Mouse (Mus musculus): ENCODE measurements around the gene Rps18. TPM values are rescaled to one million over a fixed set of nuclear protein-coding genes. Genes with fewer than 3 reads are reported as not detected.
"Not testable (repeated sequence)": the region's sequence is repeated elsewhere in the genome, so short reads cannot be mapped to it uniquely, and the experiment has no call there.

The Rps18 gene
- 1,740 and 1,781 TPM in 2 replicates for polyA plus RNA-seq (2015; fragmentation: Nextera tagmentation; extraction: Ambion mirVana)

GRCm38 (mm10) chr17:33955555-33956214 lies at the start of gene Rps18, which contains the start of gene Vps52:
TSS of gene Rps18 (minus strand) at chr17:33956001.
TSS of gene Vps52 (plus strand) at chr17:33955812.
- ATAC-seq (ENCODE audit: low FRiP score, low TSS enrichment) (peak; percentile 89), DNase-seq (ENCODE audit: low spot score) (peak; percentile 95)
- Histone ChIP-seq H3K9ac (ENCODE audit: low read length) (peak within 1 kb of the TSS; percentile 95), H3K4me2 (replicated peaks; ENCODE audit: low read depth) (peak within 1 kb of the TSS; percentile 79), H3K4me3 (ENCODE audit: low read depth, low read length) (peak within 1 kb of the TSS; percentile 56), H3K36me3 (ENCODE audit: control insufficient read depth, insufficient read depth, low read length) (peaks cover 17% of the 10 kb centered on the region), H3K4me1 (replicated peaks; ENCODE audit: control insufficient read depth, insufficient read depth) (peaks cover 2% of the 10 kb centered on the region), H3K27me3 (ENCODE audit: control insufficient read depth, insufficient read depth, low read length) (no peaks in the 10 kb centered on the region), H3K9me3 (ENCODE audit: control insufficient read depth, low read length) (no peaks in the 10 kb centered on the region), H3K27ac (replicated peaks) (peak within 1 kb of the TSS; percentile 91)
- peak; percentile 55 for TF ChIP-seq CTCF (IDR thresholded peaks at IDR 0.05; ENCODE audit: low read depth)
- TF ChIP-seq EP300 (optimal IDR thresholded peaks at IDR 0.05) = peak; percentile 29
- WGBS = under 1% methylated on average over 50 of the region's 50 CpGs

GRCm38 (mm10) chr17:34003426-34003825 lies 47.6 kb upstream of the Rps18 start:
- H3K4me2 ChIP-seq (replicated peaks; ENCODE audit: low read depth) = no peak overlapping the region
- H3K36me3 ChIP-seq (ENCODE audit: control insufficient read depth, insufficient read depth, low read length) = no peaks in the 10 kb centered on the region
- H3K27ac ChIP-seq (replicated peaks) = no peak overlapping the region
- H3K27me3 ChIP-seq (ENCODE audit: control insufficient read depth, insufficient read depth, low read length) = no peaks in the 10 kb centered on the region
- no peak overlapping the region for H3K9ac ChIP-seq (ENCODE audit: low read length)
- 0 out of 2 replicates have a peak, but pooled peaks cover 2% of the 10 kb centered on the region for H3K4me1 ChIP-seq (replicated peaks; ENCODE audit: control insufficient read depth, insufficient read depth)
- ATAC-seq (ENCODE audit: low FRiP score, low TSS enrichment) (no peak), DNase-seq (ENCODE audit: low spot score) (peak; percentile 56)
- H3K9me3 ChIP-seq (ENCODE audit: control insufficient read depth, low read length) = no peaks in the 10 kb centered on the region
- 4% methylated on average over 5 of the region's 5 CpGs for WGBS
- no peak for TF ChIP-seq EP300 (optimal IDR thresholded peaks at IDR 0.05)
- peak; percentile 84 for TF ChIP-seq CTCF (IDR thresholded peaks at IDR 0.05; ENCODE audit: low read depth)
- H3K4me3 ChIP-seq (ENCODE audit: low read depth, low read length) = no peak overlapping the region

- not testable (repeated sequence) for H3K4me2 ChIP-seq (replicated peaks; ENCODE audit: low read depth); H3K9ac ChIP-seq (ENCODE audit: low read length); DNase-seq (ENCODE audit: low spot score); H3K9me3 ChIP-seq (ENCODE audit: control insufficient read depth, low read length); H3K4me1 ChIP-seq (replicated peaks; ENCODE audit: control insufficient read depth, insufficient read depth); H3K27ac ChIP-seq (replicated peaks); H3K27me3 ChIP-seq (ENCODE audit: control insufficient read depth, insufficient read depth, low read length); H3K36me3 ChIP-seq (ENCODE audit: control insufficient read depth, insufficient read depth, low read length); H3K4me3 ChIP-seq (ENCODE audit: low read depth, low read length); ATAC-seq (ENCODE audit: low FRiP score, low TSS enrichment)
- WGBS = 60% methylated on average over 2 of the region's 2 CpGs
These were observed 45.0 kb upstream of the Rps18 start for GRCm38 (mm10) chr17:34000796-34001195.

GRCm38 (mm10) chr17:34000150-34000537 lies 44.3 kb upstream of the Rps18 start, which contains the start of gene H2-K1:
TSS of gene H2-K1 (minus strand) at chr17:34000347.
- Histone ChIP-seq H3K4me2 (replicated peaks; ENCODE audit: low read depth) (peak within 1 kb of the TSS; percentile 100), H3K36me3 (ENCODE audit: control insufficient read depth, insufficient read depth, low read length) (no peaks in the 10 kb centered on the region), H3K9me3 (ENCODE audit: control insufficient read depth, low read length) (no peaks in the 10 kb centered on the region), H3K27me3 (ENCODE audit: control insufficient read depth, insufficient read depth, low read length) (no peaks in the 10 kb centered on the region), H3K9ac (ENCODE audit: low read length) (peak within 1 kb of the TSS; percentile 71), H3K4me1 (replicated peaks; ENCODE audit: control insufficient read depth, insufficient read depth) (0 out of 2 replicates have a peak, but pooled peaks cover 2% of the 10 kb centered on the region), H3K27ac (replicated peaks) (no peak within 1 kb of the TSS; the same call in 1 of the 2 replicates), H3K4me3 (ENCODE audit: low read depth, low read length) (peak within 1 kb of the TSS; percentile 63)
- under 1% methylated on average over 30 of the region's 30 CpGs for WGBS
- TF ChIP-seq EP300 (optimal IDR thresholded peaks at IDR 0.05) (no peak), CTCF (IDR thresholded peaks at IDR 0.05; ENCODE audit: low read depth) (0 out of 2 replicates have a peak, but pooled peaks have one; percentile 10)
- ATAC-seq (ENCODE audit: low FRiP score, low TSS enrichment) = peak; percentile 97
- peak; percentile 94 for DNase-seq (ENCODE audit: low spot score)

GRCm38 (mm10) chr17:33999341-34000149 lies 43.7 kb upstream of the Rps18 start:
- peak; percentile 62 for DNase-seq (ENCODE audit: low spot score)
- Histone ChIP-seq H3K9me3 (ENCODE audit: control insufficient read depth, low read length) (no peaks in the 10 kb centered on the region), H3K4me1 (replicated peaks; ENCODE audit: control insufficient read depth, insufficient read depth) (0 out of 2 replicates have a peak, but pooled peaks cover 2% of the 10 kb centered on the region), H3K36me3 (ENCODE audit: control insufficient read depth, insufficient read depth, low read length) (no peaks in the 10 kb centered on the region), H3K27me3 (ENCODE audit: control insufficient read depth, insufficient read depth, low read length) (no peaks in the 10 kb centered on the region), H3K4me3 (ENCODE audit: low read depth, low read length) (peak overlapping the region; percentile 63), H3K4me2 (replicated peaks; ENCODE audit: low read depth) (peak overlapping the region; percentile 100), H3K9ac (ENCODE audit: low read length) (peak overlapping the region; percentile 71), H3K27ac (replicated peaks) (no peak overlapping the region; the same call in 1 of the 2 replicates)
- ATAC-seq (ENCODE audit: low FRiP score, low TSS enrichment) = peak; percentile 41
- TF ChIP-seq EP300 (optimal IDR thresholded peaks at IDR 0.05) (no peak), CTCF (IDR thresholded peaks at IDR 0.05; ENCODE audit: low read depth) (no peak)
- 2% methylated on average over 81 of the region's 87 CpGs for WGBS

GRCm38 (mm10) chr17:33998697-33999096 lies 42.9 kb upstream of the Rps18 start:
- H3K4me1 ChIP-seq (replicated peaks; ENCODE audit: control insufficient read depth, insufficient read depth); ATAC-seq (ENCODE audit: low FRiP score, low TSS enrichment); H3K27ac ChIP-seq (replicated peaks); H3K4me3 ChIP-seq (ENCODE audit: low read depth, low read length); H3K36me3 ChIP-seq (ENCODE audit: control insufficient read depth, insufficient read depth, low read length); DNase-seq (ENCODE audit: low spot score); H3K9me3 ChIP-seq (ENCODE audit: control insufficient read depth, low read length); H3K27me3 ChIP-seq (ENCODE audit: control insufficient read depth, insufficient read depth, low read length); H3K9ac ChIP-seq (ENCODE audit: low read length); H3K4me2 ChIP-seq (replicated peaks; ENCODE audit: low read depth): not testable (repeated sequence)
- WGBS = 46% methylated on average over 5 of the region's 5 CpGs

GRCm38 (mm10) chr17:33997025-33997424 lies 41.2 kb upstream of the Rps18 start:
- ATAC-seq (ENCODE audit: low FRiP score, low TSS enrichment); H3K9ac ChIP-seq (ENCODE audit: low read length); H3K4me1 ChIP-seq (replicated peaks; ENCODE audit: control insufficient read depth, insufficient read depth); H3K4me2 ChIP-seq (replicated peaks; ENCODE audit: low read depth); H3K4me3 ChIP-seq (ENCODE audit: low read depth, low read length); H3K27ac ChIP-seq (replicated peaks); H3K27me3 ChIP-seq (ENCODE audit: control insufficient read depth, insufficient read depth, low read length); DNase-seq (ENCODE audit: low spot score); H3K36me3 ChIP-seq (ENCODE audit: control insufficient read depth, insufficient read depth, low read length); H3K9me3 ChIP-seq (ENCODE audit: control insufficient read depth, low read length): not testable (repeated sequence)
- WGBS = 96% methylated on average over 2 of the region's 2 CpGs

Measured in stomach, postnatal 0 days (tissue).